Mouse (Mus musculus) intestine, embryonic 16.5 days (tissue): ENCODE measurements around the gene Yod1. TPM values are rescaled to one million over a fixed set of nuclear protein-coding genes. Genes with fewer than 3 reads are reported as not detected.

Experiments used
- polyA plus RNA-seq: library from polyadenylated mRNA; unstranded; fragments of >200 nt; fragmentation: Nextera tagmentation; extraction: Ambion mirVana; gene quantifications from 2 replicates; pipeline ENCODE4 v1.2.1, GENCODE M21; 2015

Yod1 gene
- polyA plus RNA-seq, 1 experiment from 2014 or later, result 9.9 TPM

Other genes with a start within 250 kb of the Yod1 start
- gene Zp3r, start 87.7 kb upstream of the Yod1 start, polyA plus RNA-seq, result 0.09 TPM in 1 of 2 replicates, not detected in the other
- 3.4 and 4.1 TPM in 2 replicates for gene C4bp, start 55.7 kb upstream of the Yod1 start, polyA plus RNA-seq
- 0.07 TPM in 1 of 2 replicates, not detected in the other for gene Gm29427, start 1.5 kb upstream of the Yod1 start, polyA plus RNA-seq
- 12.1 and 12.4 TPM in 2 replicates for gene Pfkfb2, start 11.9 kb downstream of the Yod1 start, polyA plus RNA-seq
- gene AA986860, start 14.6 kb downstream of the Yod1 start, polyA plus RNA-seq, result 74.7 and 81.2 TPM in 2 replicates
- 0.10 and 0.20 TPM in 2 replicates for gene Fcamr, start 83.6 kb downstream of the Yod1 start, polyA plus RNA-seq
- 3.9 and 4.9 TPM in 2 replicates for gene Pigr, start 109.4 kb downstream of the Yod1 start, polyA plus RNA-seq
- gene Fcmr, start 148.3 kb downstream of the Yod1 start, polyA plus RNA-seq, result 3.1 and 4.3 TPM in 2 replicates
- not detected in 2 replicates for gene Il24, start 170.1 kb downstream of the Yod1 start, polyA plus RNA-seq
- gene Il20, start 194.1 kb downstream of the Yod1 start, polyA plus RNA-seq, result not detected in 2 replicates
- gene Il19, start 222.8 kb downstream of the Yod1 start, polyA plus RNA-seq, result 0.20 TPM in 1 of 2 replicates, not detected in the other